Mouse (Mus musculus) liver, postnatal 0 days (tissue): ENCODE measurements around the gene Chac2. TPM values are rescaled to one million over a fixed set of nuclear protein-coding genes. Genes with fewer than 3 reads are reported as not detected.

Experiments
- ATAC-seq: fragments of 200-750 bp; cut with Nextera tagmentation; 2 replicates; pipeline ENCODE4 v1.8.0; 2017; ENCODE audit warnings: mild to moderate bottlenecking, moderate library complexity
- DNase-seq: peaks from one replicate; pipeline ENCODE4 v3.0.0-alpha.2; 2016
- H3K27ac ChIP-seq: fragments of 300-500 bp; sonication (generic); 2 replicates; pipeline ENCODE4 v1.5.1; 2014; ENCODE audit warnings: antibody characterized with exemption, moderate library complexity, mild to moderate bottlenecking, low read depth
- H3K27me3 ChIP-seq: fragments of 300-500 bp; sonication (generic); 2 replicates; pipeline ENCODE4 v1.6.1; 2014; ENCODE audit warnings: low read length, control low read depth, mixed read lengths; ENCODE audit not compliant: insufficient read depth
- H3K36me3 ChIP-seq: fragments of 300-500 bp; sonication (generic); replicated peaks from 2 replicates; pipeline ENCODE4 v1.6.1; 2014; ENCODE audit warnings: mild to moderate bottlenecking, control low read depth, low read length, moderate library complexity, mixed read lengths; ENCODE audit not compliant: insufficient read depth
- H3K4me1 ChIP-seq: fragments of 300-500 bp; sonication (generic); 2 replicates; pipeline ENCODE4 v1.6.1; 2014; ENCODE audit warnings: antibody characterized with exemption, mild to moderate bottlenecking, control low read depth; ENCODE audit not compliant: insufficient read depth
- H3K4me2 ChIP-seq: fragments of 300-500 bp; sonication (generic); 2 replicates; pipeline ENCODE4 v1.6.1; 2014; ENCODE audit warnings: low read depth, mild to moderate bottlenecking, low read length, moderate library complexity, mixed read lengths
- H3K4me3 ChIP-seq: fragments of 300-500 bp; sonication (generic); 2 replicates; pipeline ENCODE4 v1.5.1; 2014; ENCODE audit warnings: low read depth, low read length
- H3K9ac ChIP-seq: fragments of 300-500 bp; sonication (generic); replicated peaks from 2 replicates; pipeline ENCODE4 v1.6.1; 2014; ENCODE audit warnings: mild to moderate bottlenecking, moderate library complexity
- H3K9me3 ChIP-seq: fragments of 300-500 bp; sonication (generic); 2 replicates; pipeline ENCODE4 v1.6.1; 2016; ENCODE audit warnings: mild to moderate bottlenecking, control low read depth, low read length, mixed read lengths
- CTCF ChIP-seq: sonication (generic); IDR thresholded peaks from 2 replicates; pipeline ENCODE4 v1.5.1; 2016; ENCODE audit warnings: antibody characterized with exemption, low read depth
- EP300 ChIP-seq: IDR thresholded peaks from 2 replicates; pipeline ENCODE4 v1.6.1; 2016; ENCODE audit warnings: antibody characterized with exemption, low read depth, mild to moderate bottlenecking
- WGBS: fragments of 180-500 bp; shearing (Covaris S2); extraction: QIAGEN DNeasy Blood & Tissue Kit; methylation state at CpG from one replicate; pipeline ENCODE4 v1.1.7; 2014; ENCODE audit not compliant: insufficient replicate concordance; 5-methylcytosine and 5-hydroxymethylcytosine counted together
- polyA plus RNA-seq: library from polyadenylated mRNA; unstranded; fragments of >200 nt; fragmentation: Nextera tagmentation; extraction: Ambion mirVana; gene quantifications from 2 replicates; pipeline ENCODE4 v1.2.1, GENCODE M21; 2015

Chac2 gene
- polyA plus RNA-seq, 1 experiment from 2014 or later: 53.3 TPM

DNA sequence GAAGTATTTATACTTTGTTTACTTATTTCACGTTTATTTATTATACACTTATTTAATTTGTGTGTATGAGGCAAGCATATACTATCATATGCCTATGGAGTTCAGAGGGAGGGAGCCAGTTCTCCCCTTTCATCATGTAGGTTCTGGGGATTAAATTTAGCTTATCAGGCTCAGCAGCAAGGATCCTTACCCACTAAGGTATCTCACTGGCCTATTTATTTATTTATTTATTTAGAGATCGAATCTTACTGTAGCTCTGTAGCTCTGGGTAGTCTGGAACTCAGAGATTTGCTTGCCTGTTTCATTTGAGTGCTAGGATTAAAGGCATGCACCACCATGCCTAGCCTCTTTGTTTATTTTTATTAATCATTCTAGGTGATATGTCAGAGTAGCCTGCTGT lies 12.6 kb upstream of the Chac2 start:
- Histone ChIP-seq H3K27me3 (no peaks in the 10 kb centered on the region), H3K27ac (0 out of 2 replicates have a peak overlapping the region, but pooled peaks have one; percentile 69)

DNA sequence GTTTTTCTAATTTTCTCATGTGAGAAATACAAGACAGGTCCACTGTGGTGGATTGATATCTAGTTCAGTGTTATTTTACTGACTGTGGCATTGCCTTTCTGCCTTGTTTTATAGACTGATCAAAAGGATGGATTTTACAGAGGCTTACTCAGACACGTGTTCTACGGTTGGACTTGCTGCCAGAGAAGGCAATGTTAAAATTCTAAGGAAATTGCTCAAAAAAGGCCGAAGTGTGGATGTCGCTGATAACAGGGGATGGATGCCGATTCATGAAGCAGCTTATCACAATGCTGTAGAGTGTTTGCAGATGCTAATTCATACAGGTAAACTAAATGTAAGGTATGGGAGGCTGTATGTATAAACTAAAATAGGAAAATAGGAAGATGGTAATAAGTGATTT lies 12.0 kb upstream of the Chac2 start:
- Histone ChIP-seq H3K9me3 (no peaks in the 10 kb centered on the region), H3K27me3 (no peaks in the 10 kb centered on the region), H3K4me1 (peaks cover 17% of the 10 kb centered on the region), H3K27ac (peak overlapping the region; percentile 69), H3K9ac (peak overlapping the region; percentile 28; the same call in 1 of the 2 replicates), H3K36me3 (0 out of 2 replicates have a peak, but pooled peaks cover 4% of the 10 kb centered on the region), H3K4me2 (no peak overlapping the region; the same call in 1 of the 2 replicates), H3K4me3 (no peak overlapping the region)
- WGBS: 59% methylated on average over 5 of the region's 5 CpGs
- no peak for ATAC-seq
- no peak for DNase-seq
- TF ChIP-seq CTCF (no peak), EP300 (peak; percentile 86)

More for the DNA sequence above, 12.6 kb upstream of the Chac2 start:
- Histone ChIP-seq H3K36me3 (0 out of 2 replicates have a peak, but pooled peaks cover 4% of the 10 kb centered on the region), H3K4me1 (peaks cover 17% of the 10 kb centered on the region), H3K9ac (no peak overlapping the region), H3K4me2 (no peak overlapping the region), H3K4me3 (no peak overlapping the region), H3K9me3 (no peaks in the 10 kb centered on the region)
- ATAC-seq: peak; percentile 9; the same call in 1 of the 2 replicates
- no peak for TF ChIP-seq CTCF
- TF ChIP-seq EP300: no peak
- WGBS: 67% methylated on average over 2 of the region's 2 CpGs
- no peak for DNase-seq

DNA sequence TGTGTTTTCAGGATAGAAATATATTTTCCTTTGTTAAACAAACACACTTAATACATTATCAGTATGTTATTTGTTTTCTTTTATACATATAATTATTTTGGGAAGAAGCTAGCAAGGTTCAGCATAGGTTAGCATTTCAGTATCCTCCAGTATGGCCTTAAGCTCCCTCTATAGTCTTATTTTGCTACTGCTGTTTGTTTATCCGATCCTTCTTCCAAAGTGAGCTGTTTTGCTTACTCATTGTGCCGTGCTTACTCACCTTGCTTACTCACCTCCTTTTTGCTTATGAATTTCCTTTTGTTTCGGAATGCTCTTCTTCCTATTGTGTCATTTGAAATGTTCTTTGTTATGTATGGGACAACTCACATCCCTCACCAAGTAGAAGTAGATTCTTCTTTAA lies 10.5 kb upstream of the Chac2 start:
- H3K36me3 ChIP-seq: 0 out of 2 replicates have a peak, but pooled peaks cover 4% of the 10 kb centered on the region
- no peak overlapping the region for H3K4me2 ChIP-seq
- no peak for DNase-seq
- no peaks in the 10 kb centered on the region for H3K9me3 ChIP-seq
- H3K27me3 ChIP-seq: no peaks in the 10 kb centered on the region
- peak; percentile 58 for TF ChIP-seq CTCF
- TF ChIP-seq EP300: peak; percentile 90
- 76% methylated on average over 3 of the region's 3 CpGs for WGBS
- no peak overlapping the region for H3K4me3 ChIP-seq
- H3K4me1 ChIP-seq: peaks cover 12% of the 10 kb centered on the region
- ATAC-seq: peak; percentile 80
- H3K27ac ChIP-seq: no peak overlapping the region
- no peak overlapping the region for H3K9ac ChIP-seq

DNA sequence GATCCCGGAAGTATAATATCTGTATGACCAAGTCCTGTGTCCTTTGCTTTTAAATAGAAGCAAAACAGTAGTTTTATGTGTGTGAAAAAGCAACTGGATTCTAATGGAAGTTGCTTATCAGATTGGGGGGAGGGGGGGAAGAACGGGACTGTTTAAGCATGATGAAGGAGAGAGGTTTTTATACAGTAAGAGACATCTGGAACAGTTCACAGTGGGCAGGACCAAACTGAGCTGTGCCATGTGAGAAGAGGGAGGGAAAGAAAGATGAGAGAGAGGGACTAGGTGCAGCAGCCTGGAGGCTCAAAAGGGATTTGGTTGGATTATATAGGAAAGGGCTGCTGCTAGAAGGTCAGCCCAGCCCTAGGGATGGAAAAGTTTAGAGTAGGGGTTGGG lies 471 bp upstream of the Chac2 start:
- ATAC-seq: peak; percentile 67
- Histone ChIP-seq H3K4me1 (0 out of 2 replicates have a peak, but pooled peaks cover 4% of the 10 kb centered on the region), H3K9ac (peak overlapping the region; percentile 86), H3K9me3 (no peaks in the 10 kb centered on the region), H3K27ac (peak overlapping the region; percentile 95), H3K4me3 (peak overlapping the region; percentile 77), H3K27me3 (no peaks in the 10 kb centered on the region), H3K36me3 (peaks cover 8% of the 10 kb centered on the region; the same call in 1 of the 2 replicates), H3K4me2 (peak overlapping the region; percentile 81)
- TF ChIP-seq CTCF (no peak), EP300 (no peak)
- 0% methylated on average over 2 of the region's 2 CpGs for WGBS
- DNase-seq: no peak

DNA sequence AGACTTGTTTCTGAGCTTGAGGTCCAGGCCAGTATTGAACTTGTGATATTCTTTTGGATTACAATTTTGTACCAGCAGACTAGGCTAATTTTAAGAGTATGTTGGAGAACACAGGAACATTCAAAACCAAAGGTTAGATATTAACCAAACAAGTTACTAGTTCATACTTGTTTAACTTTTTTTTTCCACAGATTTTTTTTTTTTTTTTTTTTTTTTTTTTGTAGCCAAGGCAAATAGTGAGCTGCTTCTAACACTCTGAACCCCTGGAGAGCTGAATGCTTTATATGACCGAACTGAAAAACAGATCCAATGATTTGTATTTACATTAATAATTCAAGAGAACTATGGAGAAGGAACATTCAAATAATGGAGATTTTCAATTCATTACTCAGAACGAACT lies 913 bp downstream of the Chac2 start:
- peak overlapping the region; percentile 77 for H3K4me3 ChIP-seq
- TF ChIP-seq CTCF: no peak
- TF ChIP-seq EP300: no peak
- no peaks in the 10 kb centered on the region for H3K9me3 ChIP-seq
- H3K27ac ChIP-seq: peak overlapping the region; percentile 95
- DNase-seq (no peak), ATAC-seq (no peak)
- 30% methylated on average over 2 of the region's 2 CpGs for WGBS
- no peaks in the 10 kb centered on the region for H3K27me3 ChIP-seq
- 0 out of 2 replicates have a peak, but pooled peaks cover 4% of the 10 kb centered on the region for H3K4me1 ChIP-seq
- peaks cover 8% of the 10 kb centered on the region; the same call in 1 of the 2 replicates for H3K36me3 ChIP-seq
- H3K4me2 ChIP-seq: peak overlapping the region; percentile 81
- H3K9ac ChIP-seq: peak overlapping the region; percentile 60; the same call in 1 of the 2 replicates

DNA sequence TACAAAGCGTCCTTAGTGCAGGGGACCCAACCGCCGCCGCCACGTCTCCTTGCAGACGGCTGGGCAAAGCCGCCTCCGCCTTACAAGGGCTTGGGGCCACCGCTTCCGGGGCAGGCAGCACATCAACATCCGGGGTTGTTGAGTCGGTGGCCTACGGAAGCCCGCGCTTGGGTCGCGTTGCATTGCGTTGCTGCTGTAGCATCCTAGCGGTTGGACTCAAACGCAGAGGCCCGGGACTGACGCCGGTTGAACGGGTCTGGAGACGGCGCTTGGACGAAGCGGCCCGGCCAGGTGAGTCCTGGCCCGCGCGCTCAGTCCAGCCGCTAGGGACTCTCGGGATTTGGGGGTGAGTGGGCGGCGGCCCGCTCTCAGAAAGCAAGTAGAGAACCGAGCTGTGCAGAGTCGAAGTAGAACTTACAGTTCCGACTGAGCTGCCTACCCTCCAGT lies 31.8 kb downstream of the Chac2 start, which contains the start of gene Erlec1:
TSS of gene Erlec1 (minus strand) at position 57 of the 447 bp plus-strand sequence.
- Histone ChIP-seq H3K4me1 (peaks cover 13% of the 10 kb centered on the region), H3K9ac (peak within 1 kb of the TSS; percentile 92), H3K27me3 (no peaks in the 10 kb centered on the region), H3K4me3 (peak within 1 kb of the TSS; percentile 94), H3K9me3 (no peaks in the 10 kb centered on the region), H3K4me2 (peak within 1 kb of the TSS; percentile 88), H3K36me3 (peaks cover 18% of the 10 kb centered on the region), H3K27ac (peak within 1 kb of the TSS; percentile 90)
- ATAC-seq (peak; percentile 95), DNase-seq (peak; percentile 88)
- WGBS: 1% methylated on average over 40 of the region's 40 CpGs
- TF ChIP-seq CTCF: peak; percentile 27
- TF ChIP-seq EP300: no peak
